Mouse (Mus musculus) neural tube, embryonic 12.5 days (tissue): ENCODE measurements around the gene Gm20388. TPM values are rescaled to one million over a fixed set of nuclear protein-coding genes. Genes with fewer than 3 reads are reported as not detected.
"Not testable (repeated sequence)": the region's sequence is repeated elsewhere in the genome, so short reads cannot be mapped to it uniquely, and the experiment has no call there.

Source experiments
- ATAC-seq: fragments of 200-750 bp; cut with Nextera tagmentation; 2 replicates; pipeline ENCODE4 v1.8.0; 2017; ENCODE audit warnings: low read depth, mild to moderate bottlenecking, moderate TSS enrichment, moderate library complexity; ENCODE audit not compliant: low FRiP score
- H3K27ac ChIP-seq: fragments of 300-500 bp; sonication (generic); 2 replicates; pipeline ENCODE4 v1.5.1; 2016
- H3K27me3 ChIP-seq: fragments of 300-500 bp; sonication (generic); replicated peaks from 2 replicates; pipeline ENCODE4 v1.6.1; 2016; ENCODE audit warnings: mild to moderate bottlenecking
- H3K36me3 ChIP-seq: fragments of 300-500 bp; sonication (generic); 2 replicates; pipeline ENCODE4 v1.6.1; 2016; ENCODE audit warnings: mild to moderate bottlenecking
- H3K4me1 ChIP-seq: fragments of 300-500 bp; sonication (generic); 2 replicates; pipeline ENCODE4 v1.6.1; 2016
- H3K4me2 ChIP-seq: fragments of 300-500 bp; sonication (generic); replicated peaks from 2 replicates; pipeline ENCODE4 v1.6.1; 2016; ENCODE audit warnings: mild to moderate bottlenecking
- H3K4me3 ChIP-seq: fragments of 300-500 bp; sonication (generic); 2 replicates; pipeline ENCODE4 v1.5.1; 2016
- H3K9ac ChIP-seq: fragments of 300-500 bp; sonication (generic); 2 replicates; pipeline ENCODE4 v1.6.1; 2016; ENCODE audit warnings: mild to moderate bottlenecking
- H3K9me3 ChIP-seq: fragments of 300-500 bp; sonication (generic); 2 replicates; pipeline ENCODE4 v1.6.1; 2016; ENCODE audit warnings: mild to moderate bottlenecking
- WGBS: fragments of 180-500 bp; shearing (Covaris S2); methylation state at CpG from one replicate; pipeline ENCODE4 v1.1.7; 2016; 5-methylcytosine and 5-hydroxymethylcytosine counted together
- polyA plus RNA-seq: library from polyadenylated mRNA; unstranded; fragments of >200 nt; fragmentation: Nextera tagmentation; extraction: Ambion mirVana; gene quantifications from 2 replicates; pipeline ENCODE4 v1.2.1, GENCODE M21; 2016

Gm20388 gene
- polyA plus RNA-seq, 1 experiment from 2014 or later = not detected

DNA sequence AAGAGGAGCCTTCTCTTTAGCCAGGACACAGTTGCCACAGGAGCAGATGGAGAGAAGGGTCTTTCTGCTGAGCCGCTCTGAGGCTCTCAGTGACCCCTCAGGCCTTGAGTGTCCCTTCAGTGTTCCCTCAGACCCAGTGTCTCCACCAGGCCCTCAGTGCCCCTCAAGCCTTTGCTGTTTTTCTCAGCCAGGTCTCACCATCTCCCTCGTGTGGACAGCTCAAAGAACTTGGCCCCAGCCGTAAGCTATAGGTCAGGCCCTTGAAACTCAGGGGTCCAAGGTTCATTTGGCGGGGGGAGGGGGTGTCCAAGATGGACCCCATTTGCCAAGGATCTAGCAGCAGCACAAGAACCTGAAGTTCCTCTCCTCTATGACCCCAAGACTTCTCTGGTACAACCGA is 2714.0 kb downstream of the Gm20388 start:
- no peaks in the 10 kb centered on the region for H3K9me3 ChIP-seq
- peaks cover 7% of the 10 kb centered on the region; the same call in 1 of the 2 replicates for H3K36me3 ChIP-seq
- H3K27me3 ChIP-seq = no peaks in the 10 kb centered on the region
- no peak overlapping the region for H3K9ac ChIP-seq
- no peak overlapping the region for H3K4me2 ChIP-seq
- WGBS = 73% methylated on average over 5 of the region's 5 CpGs
- H3K4me1 ChIP-seq = peaks cover 11% of the 10 kb centered on the region
- no peak overlapping the region for H3K4me3 ChIP-seq
- ATAC-seq = no peak
- no peak overlapping the region for H3K27ac ChIP-seq

DNA sequence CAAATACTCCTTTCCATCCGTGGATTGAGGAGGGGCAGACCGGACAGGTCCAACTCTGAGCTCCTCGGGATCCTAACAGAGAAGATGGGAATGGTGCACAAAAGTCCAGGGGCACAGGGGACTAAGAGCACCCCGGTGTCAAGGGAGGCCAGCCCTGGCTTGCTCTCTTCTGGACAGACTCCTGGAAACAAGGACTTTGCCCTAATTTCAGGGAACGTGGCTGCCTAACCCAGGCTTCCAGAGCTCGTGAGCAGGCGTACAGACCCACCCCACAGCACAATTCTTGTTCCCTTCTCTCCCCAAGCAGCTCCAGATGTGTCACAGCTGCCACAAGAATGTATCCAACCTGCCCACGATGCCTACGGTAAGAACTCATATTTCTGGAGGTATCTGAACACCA is 2715.2 kb downstream of the Gm20388 start:
- Histone ChIP-seq H3K36me3 (peaks cover 14% of the 10 kb centered on the region), H3K9ac (no peak overlapping the region), H3K9me3 (no peaks in the 10 kb centered on the region), H3K4me2 (no peak overlapping the region), H3K4me3 (no peak overlapping the region), H3K27me3 (no peaks in the 10 kb centered on the region), H3K4me1 (no peaks in the 10 kb centered on the region; the same call in 1 of the 2 replicates), H3K27ac (no peak overlapping the region)
- WGBS = 86% methylated on average over 9 of the region's 9 CpGs
- ATAC-seq = no peak

DNA sequence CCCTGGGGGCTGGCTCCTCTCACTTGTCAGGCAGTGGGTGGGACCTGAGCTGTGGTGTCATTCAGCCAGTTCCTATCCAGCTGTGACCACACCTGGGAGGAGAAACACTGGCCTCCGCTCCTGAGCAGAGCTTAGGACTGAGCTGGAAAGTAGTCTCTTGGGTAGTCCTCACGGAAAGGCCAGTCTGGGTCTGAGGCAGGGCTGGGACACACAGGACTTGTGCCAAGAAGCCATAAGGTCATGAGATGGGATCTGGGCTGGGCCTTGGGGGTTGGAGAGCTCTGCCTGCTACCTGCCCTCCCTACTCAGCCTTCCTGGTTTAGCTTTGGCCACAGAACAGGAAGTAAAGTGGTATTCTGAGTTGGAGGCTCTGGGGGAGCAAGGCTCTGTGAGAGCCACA is 2716.3 kb downstream of the Gm20388 start:
- no peaks in the 10 kb centered on the region for H3K9me3 ChIP-seq
- no peaks in the 10 kb centered on the region; the same call in 1 of the 2 replicates for H3K4me1 ChIP-seq
- H3K4me3 ChIP-seq = no peak overlapping the region
- H3K36me3 ChIP-seq = peaks cover 16% of the 10 kb centered on the region
- no peak for ATAC-seq
- 82% methylated on average over 2 of the region's 2 CpGs for WGBS
- no peak overlapping the region for H3K27ac ChIP-seq
- H3K9ac ChIP-seq = no peak overlapping the region
- no peak overlapping the region for H3K4me2 ChIP-seq
- no peaks in the 10 kb centered on the region for H3K27me3 ChIP-seq

DNA sequence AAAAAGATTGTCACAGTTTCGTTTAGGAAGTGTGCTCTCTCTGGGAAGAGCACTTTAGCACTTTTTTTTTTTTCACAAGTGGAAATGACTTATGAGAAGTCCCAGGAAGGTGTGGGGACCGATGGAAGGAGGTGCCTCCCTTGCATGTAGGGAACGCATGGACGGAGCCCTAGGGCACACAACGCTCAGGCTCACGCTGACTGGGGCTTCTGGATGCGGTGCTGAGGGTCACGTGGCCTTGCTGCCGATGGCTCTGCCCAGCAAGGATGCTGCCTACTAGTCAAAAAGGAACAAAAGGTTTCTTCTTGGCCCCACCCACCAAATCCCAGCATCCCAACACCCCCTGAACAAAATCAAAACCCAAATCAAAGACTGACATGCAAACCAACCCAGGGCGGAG is 2718.7 kb downstream of the Gm20388 start:
- WGBS = 32% methylated on average over 10 of the region's 10 CpGs
- Histone ChIP-seq H3K27ac (no peak overlapping the region), H3K4me1 (no peaks in the 10 kb centered on the region; the same call in 1 of the 2 replicates), H3K9ac (no peak overlapping the region), H3K36me3 (peaks cover 32% of the 10 kb centered on the region), H3K27me3 (no peaks in the 10 kb centered on the region), H3K4me2 (no peak overlapping the region), H3K4me3 (no peak overlapping the region), H3K9me3 (no peaks in the 10 kb centered on the region)
- ATAC-seq = no peak

DNA sequence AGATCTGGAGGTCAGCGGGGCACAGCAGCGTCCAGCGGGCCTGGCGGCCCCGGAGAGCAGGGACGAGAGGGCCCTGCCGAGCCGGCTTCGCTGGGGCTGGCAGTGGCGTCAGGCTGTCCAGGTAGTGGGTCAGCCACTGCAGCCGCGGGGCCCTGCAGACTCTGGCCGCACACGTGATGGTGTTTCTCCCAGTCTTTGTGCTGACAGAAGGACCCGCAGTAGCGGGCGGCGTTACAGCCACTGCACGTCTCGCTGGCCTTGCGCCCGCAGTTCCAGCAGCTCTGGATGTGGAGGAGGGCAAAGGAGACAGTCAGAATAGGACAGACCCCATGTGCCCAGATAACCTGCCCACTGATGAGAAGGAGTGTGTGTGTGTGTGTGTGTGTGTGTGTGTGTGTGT is 2720.1 kb downstream of the Gm20388 start:
- Histone ChIP-seq H3K9ac (no peak overlapping the region), H3K9me3 (no peaks in the 10 kb centered on the region), H3K27me3 (no peaks in the 10 kb centered on the region), H3K4me3 (no peak overlapping the region), H3K36me3 (peaks cover 45% of the 10 kb centered on the region), H3K4me1 (no peaks in the 10 kb centered on the region; the same call in 1 of the 2 replicates), H3K27ac (no peak overlapping the region), H3K4me2 (no peak overlapping the region; the same call in 1 of the 2 replicates)
- no peak for ATAC-seq
- WGBS = 72% methylated on average over 22 of the region's 22 CpGs

DNA sequence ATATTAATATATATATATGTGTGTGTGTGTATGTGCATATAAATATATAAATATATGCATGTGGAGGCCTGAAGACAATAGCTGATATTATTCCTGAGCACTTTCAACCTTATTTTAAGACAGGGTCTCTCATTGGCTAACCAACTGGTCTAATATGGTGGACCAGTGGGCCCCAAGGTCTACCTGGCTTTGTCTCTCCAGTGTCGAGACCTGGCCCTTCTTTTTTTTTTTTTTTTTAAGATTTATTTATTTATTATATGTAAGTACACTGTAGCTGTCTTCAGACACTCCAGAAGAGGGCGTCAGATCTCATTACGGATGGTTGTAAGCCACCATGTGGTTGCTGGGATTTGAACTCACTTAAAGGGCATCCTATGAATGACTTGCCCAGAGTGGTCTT is 2721.5 kb downstream of the Gm20388 start:
- 84% methylated on average over 3 of the region's 3 CpGs for WGBS
- not testable (repeated sequence) for H3K4me1 ChIP-seq, H3K4me3 ChIP-seq, H3K9me3 ChIP-seq, H3K27me3 ChIP-seq, ATAC-seq, H3K9ac ChIP-seq, H3K27ac ChIP-seq, H3K4me2 ChIP-seq
- peaks cover 58% of the 10 kb centered on the region for H3K36me3 ChIP-seq

DNA sequence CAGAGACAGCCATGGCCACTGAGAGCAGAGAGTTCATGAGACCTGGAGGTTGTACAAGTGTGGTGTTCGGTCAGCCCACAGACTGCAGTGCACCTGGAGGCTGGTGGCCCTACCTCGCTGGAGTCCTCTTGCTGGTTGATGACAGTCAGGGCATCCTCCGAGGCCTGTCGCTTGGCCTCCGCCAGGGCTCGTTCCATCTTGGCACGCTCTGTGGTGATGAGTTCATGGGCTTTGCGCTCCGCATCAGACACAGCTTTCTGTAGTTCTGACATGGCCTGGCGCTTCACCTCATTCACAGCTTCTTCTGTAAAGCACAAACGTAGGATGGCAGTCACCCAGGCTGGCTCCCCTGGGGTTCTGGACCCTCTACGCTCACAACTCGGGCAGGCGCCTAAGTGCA is 2722.6 kb downstream of the Gm20388 start:
- Histone ChIP-seq H3K4me2 (no peak overlapping the region), H3K27me3 (no peaks in the 10 kb centered on the region), H3K9me3 (no peaks in the 10 kb centered on the region), H3K4me1 (0 out of 2 replicates have a peak, but pooled peaks cover 4% of the 10 kb centered on the region), H3K4me3 (no peak overlapping the region), H3K36me3 (peaks cover 69% of the 10 kb centered on the region), H3K27ac (no peak overlapping the region), H3K9ac (no peak overlapping the region)
- 95% methylated on average over 14 of the region's 14 CpGs for WGBS
- ATAC-seq = no peak

DNA sequence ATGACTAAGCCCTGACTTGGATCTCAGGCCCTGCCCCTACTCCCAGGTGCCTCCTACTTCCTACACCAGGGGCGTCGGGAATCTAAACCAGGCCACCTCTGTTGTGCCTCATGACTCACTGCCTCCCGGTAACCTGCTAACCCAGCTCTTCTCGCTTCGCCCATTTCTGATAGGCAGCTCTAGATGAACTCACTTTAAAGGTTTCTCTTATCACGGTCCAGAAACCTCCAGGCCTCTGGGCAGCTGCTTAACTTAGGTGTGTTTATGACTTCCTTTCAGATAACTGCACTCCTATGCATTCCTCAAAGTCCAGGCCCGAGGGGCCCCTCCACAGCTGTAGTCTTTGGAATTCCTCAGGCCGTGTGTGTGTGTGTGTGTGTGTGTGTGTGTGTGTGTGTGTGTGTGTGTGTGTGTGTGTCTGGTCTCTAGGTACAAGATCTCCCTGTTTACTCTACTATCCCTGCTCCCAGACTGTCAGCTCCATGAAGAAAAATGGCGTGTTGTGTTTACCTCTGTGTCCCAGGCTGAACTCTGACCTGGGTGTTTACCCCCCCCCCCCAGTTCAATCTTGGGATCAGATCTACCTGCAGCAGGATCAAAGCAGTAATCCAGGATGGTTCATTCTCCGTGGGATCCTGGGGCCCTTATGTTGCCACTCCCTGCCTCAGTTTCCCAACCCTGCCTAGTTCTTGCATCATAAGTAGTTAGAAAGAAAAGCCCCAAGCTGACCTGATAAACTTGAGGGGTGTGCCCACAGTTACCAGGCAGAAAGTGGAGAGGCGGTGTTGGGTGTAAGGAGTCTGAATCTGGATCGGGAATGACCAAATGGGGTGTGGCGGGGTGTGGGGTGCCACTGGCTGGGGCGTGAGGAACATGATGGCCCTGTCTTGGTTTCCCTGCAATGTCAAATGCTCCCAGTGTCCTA is 2725.5 kb downstream of the Gm20388 start:
- Histone ChIP-seq H3K27me3 (no peaks in the 10 kb centered on the region), H3K36me3 (peaks cover 67% of the 10 kb centered on the region), H3K4me2 (no peak overlapping the region), H3K4me1 (peaks cover 23% of the 10 kb centered on the region), H3K27ac (no peak overlapping the region), H3K9me3 (no peaks in the 10 kb centered on the region), H3K9ac (no peak overlapping the region), H3K4me3 (no peak overlapping the region)
- WGBS = 78% methylated on average over 14 of the region's 14 CpGs
- ATAC-seq = no peak

DNA sequence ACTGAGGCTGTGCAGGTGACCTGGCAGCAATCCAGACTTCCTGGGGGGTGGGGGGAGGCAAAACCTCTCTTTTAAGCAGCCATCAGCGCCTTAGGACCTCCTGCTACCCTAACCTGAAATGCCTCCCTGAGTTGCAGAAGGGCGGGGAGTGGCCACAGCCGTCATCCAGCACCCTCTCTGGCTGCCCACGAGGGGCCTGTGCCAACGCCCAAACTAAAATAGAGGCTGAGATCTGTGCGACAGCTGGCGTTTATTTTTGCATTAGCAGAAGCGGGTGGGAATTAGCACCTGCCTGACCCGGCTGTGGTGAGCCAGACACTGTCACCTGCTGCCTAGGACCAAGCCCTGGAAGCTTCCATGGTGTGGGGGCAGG is 2726.1 kb downstream of the Gm20388 start:
- Histone ChIP-seq H3K4me1 (peaks cover 23% of the 10 kb centered on the region), H3K27ac (no peak overlapping the region), H3K4me2 (no peak overlapping the region), H3K9ac (no peak overlapping the region), H3K4me3 (no peak overlapping the region), H3K9me3 (no peaks in the 10 kb centered on the region), H3K27me3 (no peaks in the 10 kb centered on the region), H3K36me3 (peaks cover 69% of the 10 kb centered on the region)
- 72% methylated on average over 9 of the region's 9 CpGs for WGBS
- no peak for ATAC-seq

DNA sequence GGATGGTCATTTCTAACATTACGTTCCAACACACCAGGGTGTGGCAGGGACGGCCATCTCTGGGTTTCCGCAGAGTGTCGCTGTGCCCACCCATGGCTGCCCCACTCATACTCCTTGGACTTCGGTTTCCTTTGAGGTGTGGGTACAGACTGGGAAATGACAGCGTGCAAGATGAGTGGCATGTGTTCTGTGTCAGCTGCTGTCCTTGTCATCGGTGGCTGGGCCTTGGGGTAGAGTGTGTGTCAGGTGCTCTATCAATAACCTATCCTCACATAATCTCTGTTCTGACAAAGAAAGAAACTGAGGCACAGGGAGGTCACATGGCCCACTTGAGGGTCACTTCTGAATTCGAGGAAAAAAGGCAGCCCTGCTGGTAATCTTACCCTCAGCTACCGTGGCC is 2726.6 kb downstream of the Gm20388 start:
- H3K4me3 ChIP-seq = no peak overlapping the region
- H3K9ac ChIP-seq = no peak overlapping the region
- H3K4me2 ChIP-seq = no peak overlapping the region
- H3K27ac ChIP-seq = no peak overlapping the region
- peaks cover 69% of the 10 kb centered on the region for H3K36me3 ChIP-seq
- 92% methylated on average over 9 of the region's 9 CpGs for WGBS
- H3K27me3 ChIP-seq = no peaks in the 10 kb centered on the region
- H3K9me3 ChIP-seq = no peaks in the 10 kb centered on the region
- ATAC-seq = no peak
- H3K4me1 ChIP-seq = peaks cover 23% of the 10 kb centered on the region

DNA sequence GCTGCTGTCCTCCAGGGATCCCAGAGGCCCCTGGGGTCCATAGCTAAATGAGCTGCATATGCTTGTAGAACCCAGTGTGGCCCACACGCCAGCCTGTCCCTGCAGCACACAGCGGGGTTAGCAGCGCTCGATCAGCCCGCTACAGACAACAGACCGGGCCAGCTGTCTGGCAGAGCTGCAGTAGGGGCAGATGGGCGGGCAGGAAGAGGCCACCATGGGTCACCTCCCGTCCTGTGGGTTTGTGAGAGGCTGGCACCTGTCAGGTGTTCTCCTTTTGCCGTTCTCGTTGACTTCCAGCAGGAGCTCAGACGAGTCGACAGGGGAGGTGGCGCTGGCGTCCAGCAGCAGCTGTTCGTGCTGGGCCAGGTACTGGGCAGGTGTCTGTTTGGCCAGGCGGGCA is 2728.0 kb downstream of the Gm20388 start:
- H3K4me1 ChIP-seq = peaks cover 23% of the 10 kb centered on the region
- no peak for ATAC-seq
- H3K36me3 ChIP-seq = peaks cover 70% of the 10 kb centered on the region
- no peak overlapping the region for H3K27ac ChIP-seq
- H3K4me3 ChIP-seq = no peak overlapping the region
- H3K9me3 ChIP-seq = no peaks in the 10 kb centered on the region
- WGBS = 64% methylated on average over 16 of the region's 16 CpGs
- no peaks in the 10 kb centered on the region for H3K27me3 ChIP-seq
- H3K9ac ChIP-seq = no peak overlapping the region
- H3K4me2 ChIP-seq = no peak overlapping the region

DNA sequence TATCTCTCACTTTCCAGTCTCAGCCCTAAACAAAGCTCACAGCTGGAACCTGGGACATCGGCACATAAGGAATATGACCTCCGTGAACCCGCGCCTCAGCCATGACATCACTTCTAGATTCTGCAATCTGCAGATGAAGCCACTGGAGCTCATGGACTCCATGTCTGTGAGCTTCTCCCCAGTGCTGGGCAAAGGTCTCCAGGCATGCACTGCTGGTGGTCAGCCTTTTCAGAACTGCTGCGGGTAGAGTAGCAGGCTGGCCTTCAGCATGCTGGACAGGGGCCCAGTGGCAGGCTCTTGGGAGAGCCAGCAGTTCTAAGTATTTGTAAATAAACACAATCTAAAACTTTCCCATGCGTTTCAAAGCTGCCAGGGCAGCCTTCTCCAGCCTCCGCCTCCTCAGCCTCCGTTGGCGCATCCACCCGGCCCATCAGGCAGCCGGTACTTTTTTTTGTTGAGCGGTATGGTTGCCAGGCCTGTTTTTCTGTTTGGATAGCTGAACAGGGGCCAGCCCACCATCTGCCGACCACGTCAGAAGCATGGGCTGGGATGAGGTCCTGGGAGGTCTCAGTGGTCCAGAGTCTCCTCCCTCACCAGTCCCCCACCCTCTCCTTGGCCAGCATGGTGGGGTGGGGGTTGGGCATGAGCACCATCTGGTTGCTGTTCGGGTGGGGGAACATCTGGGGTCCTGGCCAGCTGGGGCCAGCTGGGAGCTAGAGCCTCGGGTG is 2729.0 kb downstream of the Gm20388 start:
- H3K27me3 ChIP-seq = no peaks in the 10 kb centered on the region
- H3K36me3 ChIP-seq = peaks cover 61% of the 10 kb centered on the region
- H3K4me3 ChIP-seq = no peak overlapping the region
- H3K27ac ChIP-seq = no peak overlapping the region; the same call in 1 of the 2 replicates
- H3K9me3 ChIP-seq = no peaks in the 10 kb centered on the region
- ATAC-seq = no peak
- WGBS = 45% methylated on average over 16 of the region's 16 CpGs
- peaks cover 23% of the 10 kb centered on the region for H3K4me1 ChIP-seq
- 0 out of 2 replicates have a peak overlapping the region, but pooled peaks have one; percentile 9 for H3K4me2 ChIP-seq
- H3K9ac ChIP-seq = no peak overlapping the region
